Mouse (Mus musculus) activated CD4-positive, CD25-positive, alpha-beta regulatory T cell, adult 4 months (primary cell): ENCODE results near the gene Foxo1. TPM values are rescaled to one million over a fixed set of nuclear protein-coding genes. Genes with fewer than 3 reads are reported as not detected.

Experiments used
- ATAC-seq: one replicate; pipeline ENCODE4 v1.8.0; 2017
- polyA plus RNA-seq, 2 experiments: library from polyadenylated mRNA; unstranded; fragments of 100-300 nt; shearing (Covaris generic); gene quantifications; one replicate each; pipeline ENCODE4 v1.2.1; 2017

The Foxo1 gene
- polyA plus RNA-seq, 2 experiments from 2014 or later = 30.3 to 30.6 TPM

- ATAC-seq = no peak
These were observed 40.6 kb downstream of the Foxo1 start for GRCm38 (mm10) chr3:52308586-52309321.

- ATAC-seq = no peak
These were observed 52.6 kb downstream of the Foxo1 start for GRCm38 (mm10) chr3:52320516-52321270.

GRCm38 (mm10) chr3:52322401-52323385, 54.6 kb downstream of the Foxo1 start:
- no peak for ATAC-seq

GRCm38 (mm10) chr3:52325006-52325405, 56.9 kb downstream of the Foxo1 start:
- no peak for ATAC-seq

GRCm38 (mm10) chr3:52326687-52327086, 58.6 kb downstream of the Foxo1 start:
- ATAC-seq = no peak

- no peak for ATAC-seq
These were observed 59.0 kb downstream of the Foxo1 start for GRCm38 (mm10) chr3:52327146-52327545.

GRCm38 (mm10) chr3:52331709-52332108, 63.6 kb downstream of the Foxo1 start:
- ATAC-seq = no peak

GRCm38 (mm10) chr3:52338761-52339160, 70.6 kb downstream of the Foxo1 start:
- ATAC-seq = no peak

- no peak for ATAC-seq
These were observed 72.3 kb downstream of the Foxo1 start for GRCm38 (mm10) chr3:52340336-52341034.

GRCm38 (mm10) chr3:52342226-52342625, 74.1 kb downstream of the Foxo1 start:
- ATAC-seq = no peak

- ATAC-seq = no peak
These were observed 74.7 kb downstream of the Foxo1 start for GRCm38 (mm10) chr3:52342801-52343200.

- ATAC-seq = peak; percentile 60
These were observed 75.3 kb downstream of the Foxo1 start for GRCm38 (mm10) chr3:52343270-52344070.

GRCm38 (mm10) chr3:52345881-52346280, 77.7 kb downstream of the Foxo1 start:
- ATAC-seq = no peak

GRCm38 (mm10) chr3:52346986-52347710, 79.0 kb downstream of the Foxo1 start:
- no peak for ATAC-seq

GRCm38 (mm10) chr3:52347980-52348622, 80.0 kb downstream of the Foxo1 start:
- no peak for ATAC-seq

GRCm38 (mm10) chr3:52350636-52351035, 82.5 kb downstream of the Foxo1 start:
- ATAC-seq = no peak

GRCm38 (mm10) chr3:52351901-52352300, 83.8 kb downstream of the Foxo1 start:
- no peak for ATAC-seq

GRCm38 (mm10) chr3:52354203-52354602, 86.1 kb downstream of the Foxo1 start:
- ATAC-seq = no peak

GRCm38 (mm10) chr3:52357265-52357953, 89.3 kb downstream of the Foxo1 start:
- no peak for ATAC-seq
